Mouse (Mus musculus) bone marrow, adult 2 months (tissue): Measurements from ENCODE around the gene Marc2.

ENCODE experiments used
- CTCF ChIP-seq: fragments of 200-500 bp; IDR thresholded peaks from 2 replicates; pipeline ENCODE4 v1.5.1; 2011; ENCODE audit warnings: low read length, control low read depth; ENCODE audit not compliant: control insufficient read depth, insufficient read depth
- POLR2A ChIP-seq: fragments of 200-500 bp; IDR thresholded peaks from 2 replicates; pipeline ENCODE4 v1.6.1; 2011; ENCODE audit warnings: low read depth, mild to moderate bottlenecking, control low read depth, low read length, borderline replicate concordance; ENCODE audit not compliant: control insufficient read depth

DNA sequence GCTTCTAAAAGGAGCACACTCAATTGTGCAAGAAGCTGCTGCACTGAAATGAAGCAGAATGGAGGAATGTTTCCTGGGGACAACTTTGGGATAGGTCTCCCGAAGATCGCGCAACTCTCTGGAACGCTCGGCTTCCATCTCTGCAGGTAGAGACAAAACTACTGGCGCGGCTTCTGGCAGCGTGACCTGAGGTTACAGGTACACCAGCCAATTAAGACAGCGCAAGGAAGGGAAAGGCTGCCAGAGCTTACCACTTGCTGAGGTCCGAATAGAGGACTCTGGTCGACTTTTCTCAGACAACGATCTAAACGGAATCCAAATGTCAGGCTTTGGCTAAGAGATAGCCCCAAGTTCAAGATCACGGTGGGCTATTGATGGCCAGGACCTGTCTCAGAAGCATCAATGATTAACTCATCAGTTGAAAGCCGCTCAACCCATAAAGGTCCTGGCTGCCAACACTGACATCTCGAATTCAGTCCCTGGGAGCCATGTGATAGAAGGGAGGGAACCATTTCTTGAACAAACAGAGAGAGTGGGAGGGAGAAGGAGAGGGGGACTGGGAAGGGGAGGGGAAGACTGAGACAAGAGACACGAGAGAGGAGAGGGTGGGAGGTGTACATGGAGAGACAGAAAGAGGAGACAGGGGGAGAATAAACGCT, at the start of gene Marc2:
- TF ChIP-seq CTCF: no peak
- no peak for TF ChIP-seq POLR2A
